Mouse (Mus musculus): ENCODE data around the gene Prkag2.

- TF ChIP-seq GATA1 (IDR thresholded peaks at IDR 0.05; ENCODE audit: borderline replicate concordance, low read length): no peak
- no peak for TF ChIP-seq FLI1 (IDR thresholded peaks at IDR 0.05; ENCODE audit: low read length)
Observed at GRCm38 (mm10) chr5:24904423-24904822, 196.0 kb downstream of the Prkag2 start.
